Mouse (Mus musculus): ENCODE measurements around the gene Mtg1. TPM values are rescaled to one million over a fixed set of nuclear protein-coding genes. Genes with fewer than 3 reads are reported as not detected.

Mtg1 gene
- total RNA-seq (2021): 10 to 100 TPM; 27.0 to 30.2 TPM
- long read RNA-seq, transcript Mtg1-201 (11 exons, 1,595 nt): major isoform, 32 of 37 reads
- long read RNA-seq, partial matches to known transcripts: 0 of 37 reads
- long read RNA-seq, other reads (novel, unspliced or antisense): 5 of 37 reads

DNA sequence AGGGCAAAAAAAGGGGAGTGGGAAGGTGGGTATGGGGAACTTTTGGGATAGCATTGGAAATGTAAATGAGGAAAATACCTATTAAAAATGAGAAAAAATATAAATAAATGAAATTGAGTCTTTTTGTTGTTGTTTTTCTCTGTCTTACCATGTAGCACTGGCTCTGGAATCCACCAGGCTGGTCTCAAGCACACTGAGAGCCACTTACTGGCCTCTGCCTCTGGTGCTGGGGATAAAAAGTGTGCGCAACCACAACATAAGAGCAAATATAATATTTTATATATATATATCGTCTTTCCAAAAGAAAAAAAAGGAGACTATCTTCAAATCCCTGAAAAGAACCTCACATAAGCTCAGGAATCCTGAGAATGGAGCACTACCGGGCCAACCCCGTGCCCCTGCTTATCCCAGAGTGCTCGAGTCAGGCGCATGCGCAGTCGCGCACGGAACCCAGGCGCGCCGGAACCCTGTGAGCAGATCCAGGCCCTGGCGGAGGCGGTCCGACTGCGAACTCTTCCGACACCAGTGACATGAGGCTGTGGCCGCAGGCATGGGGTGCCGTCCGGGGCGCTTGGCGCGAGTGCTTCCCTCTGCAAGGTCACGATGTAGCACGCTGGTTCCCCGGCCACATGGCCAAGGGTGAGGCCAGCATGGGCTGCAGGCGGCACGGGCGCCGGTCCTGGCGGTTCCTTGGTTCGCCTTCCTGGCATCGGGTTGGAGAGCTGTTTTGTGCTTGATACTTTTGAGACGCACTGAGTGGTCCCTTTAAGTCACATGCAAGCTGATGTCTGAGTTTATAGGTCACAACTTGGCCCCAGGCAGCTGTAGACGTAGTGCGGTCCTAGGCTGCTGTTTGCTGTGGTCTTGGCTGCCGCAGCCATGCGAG, at the start of gene Mtg1:
Mtg1 (plus strand) TSS at position 430 of the 886 bp plus-strand sequence.
- DNase-seq (ENCODE audit: low spot score in 2 of 2): peak; percentile 98 to 99

DNA sequence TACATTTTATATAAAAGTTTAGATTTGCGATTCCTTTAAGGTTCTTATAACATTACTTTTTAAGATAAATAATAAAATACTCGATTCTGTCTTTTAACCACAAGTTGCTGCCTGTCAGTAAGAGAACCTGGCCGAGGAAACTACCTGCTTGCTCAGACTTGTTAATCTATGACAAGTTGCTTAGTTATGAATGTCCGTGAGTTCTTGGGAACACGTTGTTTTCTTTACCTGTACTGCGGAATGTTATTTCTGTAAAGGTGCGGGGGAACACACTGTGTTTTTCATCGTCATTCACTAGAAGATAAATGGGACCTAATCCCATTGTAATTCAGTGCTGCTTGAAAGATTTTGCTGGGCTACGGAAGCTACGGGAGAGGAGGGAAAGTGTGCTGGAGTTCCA, 46.8 kb upstream of the Mtg1 start:
- no peak for DNase-seq (ENCODE audit: low spot score in 2 of 2)

DNA sequence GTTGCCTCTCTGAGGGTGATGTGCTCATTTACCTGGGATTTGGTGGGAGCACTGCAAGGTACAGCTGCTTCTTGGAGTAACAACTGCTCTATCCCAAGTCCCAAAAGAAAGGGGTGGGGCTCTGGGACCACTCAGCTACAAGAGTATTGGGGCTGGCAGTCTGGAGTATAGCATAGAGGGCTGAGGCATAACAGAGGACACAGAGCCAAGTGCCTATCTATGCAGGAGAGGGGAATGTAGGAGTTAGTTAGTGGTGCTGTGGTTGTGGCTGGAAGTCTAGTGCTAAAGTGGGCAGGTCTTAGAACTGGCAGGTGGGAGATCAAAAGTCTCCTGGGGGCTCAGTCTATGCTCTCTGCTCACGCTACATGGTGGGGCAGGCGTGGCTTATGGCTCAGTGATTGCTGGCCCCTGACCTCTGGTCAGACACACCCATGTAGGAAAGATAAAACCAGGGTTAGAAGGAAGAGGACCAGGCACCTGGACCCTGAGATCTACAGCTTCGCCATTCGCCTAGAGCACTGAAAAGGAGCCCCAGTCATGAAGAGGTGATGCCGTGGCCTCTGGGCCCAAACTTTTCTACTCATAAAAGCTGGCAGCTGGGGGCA, 44.3 kb upstream of the Mtg1 start, which contains the start of gene Prap1:
Prap1 (plus strand) TSS at position 472 of the 605 bp plus-strand sequence.
- no peak for DNase-seq (ENCODE audit: low spot score in 2 of 2)

DNA sequence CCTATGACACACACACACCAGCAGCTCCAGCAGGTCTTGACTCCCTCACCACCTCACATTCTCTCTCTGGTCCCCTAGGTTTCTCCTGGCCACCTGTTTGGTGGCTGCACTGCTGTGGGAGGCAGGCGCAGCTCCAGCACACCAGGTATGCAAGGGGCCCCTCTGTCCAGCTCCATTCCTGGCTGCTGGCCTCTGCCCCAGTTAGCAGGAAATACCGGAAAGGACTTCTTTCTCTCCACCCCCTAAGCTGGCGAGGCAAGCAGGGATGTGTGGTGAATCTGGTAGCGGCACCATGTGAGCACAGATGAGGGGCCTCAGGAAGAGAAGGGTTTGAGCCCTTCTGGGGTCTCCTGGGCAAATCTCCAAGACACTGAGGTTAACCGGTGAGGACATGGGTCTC, 42.4 kb upstream of the Mtg1 start:
- no peak for DNase-seq (ENCODE audit: low spot score in 2 of 2)

DNA sequence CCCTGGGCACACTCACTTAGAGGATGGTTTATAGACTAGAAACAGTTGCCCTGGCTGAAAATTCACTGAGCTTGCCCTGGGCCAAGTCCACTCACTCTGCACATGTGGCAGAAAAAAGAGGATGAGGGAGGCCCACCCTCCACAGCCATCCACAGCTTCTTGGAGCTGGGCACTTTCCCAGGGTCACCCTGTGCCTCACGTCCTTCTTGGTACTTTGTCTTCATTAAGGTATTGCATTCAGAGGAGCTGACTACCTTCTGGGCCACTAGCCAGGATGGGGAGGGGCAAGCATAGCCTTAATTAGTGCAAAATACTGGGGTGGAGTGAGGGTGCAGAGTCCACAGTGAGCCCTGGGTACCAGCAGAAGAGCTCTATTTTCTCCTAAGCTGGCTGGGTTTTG, 41.8 kb upstream of the Mtg1 start:
- DNase-seq (ENCODE audit: low spot score in 2 of 2): no peak

DNA sequence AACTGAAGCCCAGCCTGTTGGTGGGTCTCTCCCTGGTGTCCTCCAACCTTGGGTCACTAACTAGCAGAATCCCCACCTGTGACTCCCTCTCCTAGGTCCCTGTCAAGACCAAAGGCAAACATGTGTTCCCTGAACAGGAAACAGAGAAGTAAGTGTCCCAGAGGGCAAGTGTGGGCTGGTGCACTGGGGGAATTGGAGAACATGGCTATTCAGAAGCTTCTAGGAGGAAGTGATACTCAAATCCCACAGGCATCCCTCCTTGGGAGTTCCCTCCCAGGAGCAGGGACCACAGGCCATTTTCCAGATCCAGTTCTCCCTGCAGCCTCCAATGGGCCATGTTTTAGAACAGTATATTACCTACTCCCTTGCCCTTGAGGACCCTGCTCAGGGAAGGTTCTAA, 41.3 kb upstream of the Mtg1 start:
- DNase-seq (ENCODE audit: low spot score in 2 of 2): no peak

DNA sequence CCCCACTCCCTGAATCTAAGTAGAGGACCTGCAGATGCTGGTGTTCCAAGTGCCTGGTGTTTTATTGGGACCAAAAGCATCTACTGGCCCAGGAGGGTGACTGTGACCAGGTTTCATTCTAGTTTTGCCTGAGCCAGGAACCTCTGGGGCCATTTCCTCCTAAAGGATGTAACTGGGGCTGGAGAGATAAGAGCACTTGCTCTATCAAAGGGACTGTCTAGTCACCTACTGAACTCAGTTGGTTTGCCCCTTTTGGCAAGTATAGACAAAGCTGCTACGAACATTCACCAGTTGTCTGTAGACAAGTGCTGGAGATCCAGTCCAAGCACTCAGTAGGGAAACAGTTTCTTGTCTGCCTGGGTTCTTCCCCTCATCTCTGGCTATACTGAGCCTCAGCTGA, 38.9 kb upstream of the Mtg1 start:
- DNase-seq (ENCODE audit: low spot score in 2 of 2): no peak

DNA sequence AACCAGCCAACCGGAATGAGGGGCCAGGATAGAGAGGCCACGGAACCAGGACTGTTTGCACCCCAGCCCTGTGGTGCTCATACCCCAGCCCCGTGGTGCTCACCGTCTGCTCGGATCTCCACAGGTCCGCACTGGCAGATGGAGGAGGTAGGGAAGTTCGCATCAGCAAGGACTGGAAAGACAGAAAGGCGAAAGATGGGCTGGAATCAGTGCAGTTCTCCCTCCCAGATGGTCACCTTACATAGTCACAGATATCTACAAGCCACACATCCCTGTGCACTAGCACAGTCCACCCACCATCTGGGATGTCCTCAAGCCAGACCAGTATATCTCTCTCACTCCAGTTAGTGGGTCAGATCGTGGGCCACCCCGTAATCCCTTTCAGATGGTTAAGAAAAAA, 35.9 kb upstream of the Mtg1 start:
- DNase-seq (ENCODE audit: low spot score in 2 of 2): no peak

DNA sequence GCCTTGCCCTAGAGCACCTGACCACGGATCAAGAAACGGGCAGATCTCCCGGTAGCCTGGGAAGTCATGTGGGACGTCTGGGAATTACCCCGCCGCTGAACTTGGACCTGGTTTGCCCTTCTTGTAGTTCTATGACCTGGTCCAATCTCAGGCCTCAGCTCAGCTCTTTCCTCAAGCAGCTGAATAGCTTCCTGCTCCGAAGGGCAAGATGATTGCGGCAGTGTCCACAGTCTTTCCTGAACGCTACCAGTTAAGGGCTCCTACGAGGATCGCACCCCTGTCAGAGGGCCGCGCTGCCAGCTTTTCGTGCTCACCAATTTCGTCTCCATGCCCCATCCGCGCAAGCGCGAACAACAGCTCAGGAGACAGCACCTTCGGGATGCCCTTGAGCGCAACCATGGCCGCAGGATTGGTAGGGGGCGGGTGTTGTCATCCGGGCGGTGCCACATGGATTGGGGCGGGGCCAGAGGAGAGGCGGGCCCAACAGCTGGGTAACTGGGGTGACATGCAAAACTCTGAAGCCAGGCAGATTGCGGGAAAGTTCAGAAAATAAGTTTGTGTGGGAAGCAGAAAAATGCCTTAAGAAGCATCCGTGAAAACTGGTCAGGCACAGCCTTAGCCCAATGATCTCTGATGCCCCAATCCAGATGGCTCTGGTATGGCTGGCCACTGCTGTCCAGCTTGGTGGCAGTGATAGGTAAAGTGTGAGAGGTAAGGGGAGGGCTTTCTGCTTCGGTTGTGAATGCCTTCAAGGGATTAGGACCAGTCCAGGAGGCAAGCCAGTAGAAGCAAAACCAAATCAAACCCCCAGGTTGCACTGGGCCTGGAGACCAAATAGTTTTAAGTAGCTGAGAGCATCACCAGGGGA, 35.1 kb upstream of the Mtg1 start, which contains the start of gene Fuom:
Fuom (minus strand) TSS at position 449 of the 868 bp plus-strand sequence.
- DNase-seq (ENCODE audit: low spot score in 2 of 2): peak; percentile 71 to 82

DNA sequence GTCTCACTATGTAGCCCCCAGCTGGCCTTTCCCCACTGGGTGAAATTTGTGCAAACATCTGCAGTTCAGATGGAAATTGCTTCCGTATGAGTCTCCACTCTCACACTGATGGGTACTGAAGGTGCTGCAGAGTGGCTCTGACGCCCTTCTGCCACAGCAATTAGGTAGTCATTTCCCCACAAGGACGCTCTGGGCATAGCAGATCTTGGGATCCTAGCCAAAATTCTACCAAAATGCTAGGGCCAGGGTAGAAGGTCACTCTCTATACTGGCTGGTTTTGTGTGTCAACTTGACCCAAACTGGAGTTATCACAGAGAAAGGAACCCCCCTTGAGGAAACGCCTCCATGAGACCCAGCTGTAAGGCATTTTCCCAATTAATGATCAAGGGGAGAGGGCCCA, 33.4 kb upstream of the Mtg1 start:
- no peak for DNase-seq (ENCODE audit: low spot score in 2 of 2)

DNA sequence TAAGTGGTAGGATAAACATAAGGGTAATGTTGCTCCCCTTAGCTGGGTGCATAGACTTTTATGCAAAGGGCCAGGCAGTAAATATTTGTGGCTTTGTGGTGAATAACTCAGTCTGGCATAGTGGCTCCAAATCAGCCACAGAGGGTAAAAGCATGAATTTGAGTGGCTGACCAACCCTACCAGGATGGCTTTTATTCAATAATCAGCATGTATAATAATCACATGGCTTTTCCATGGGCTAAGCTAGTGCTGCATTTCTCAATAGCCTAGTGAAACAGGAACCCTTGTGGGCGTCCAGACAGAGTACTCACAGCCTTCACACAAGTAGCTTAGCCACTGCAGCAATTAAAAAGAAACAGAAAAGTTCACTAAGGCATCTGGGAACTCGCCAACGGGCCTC, 25.4 kb upstream of the Mtg1 start:
- no peak for DNase-seq (ENCODE audit: low spot score in 2 of 2)

DNA sequence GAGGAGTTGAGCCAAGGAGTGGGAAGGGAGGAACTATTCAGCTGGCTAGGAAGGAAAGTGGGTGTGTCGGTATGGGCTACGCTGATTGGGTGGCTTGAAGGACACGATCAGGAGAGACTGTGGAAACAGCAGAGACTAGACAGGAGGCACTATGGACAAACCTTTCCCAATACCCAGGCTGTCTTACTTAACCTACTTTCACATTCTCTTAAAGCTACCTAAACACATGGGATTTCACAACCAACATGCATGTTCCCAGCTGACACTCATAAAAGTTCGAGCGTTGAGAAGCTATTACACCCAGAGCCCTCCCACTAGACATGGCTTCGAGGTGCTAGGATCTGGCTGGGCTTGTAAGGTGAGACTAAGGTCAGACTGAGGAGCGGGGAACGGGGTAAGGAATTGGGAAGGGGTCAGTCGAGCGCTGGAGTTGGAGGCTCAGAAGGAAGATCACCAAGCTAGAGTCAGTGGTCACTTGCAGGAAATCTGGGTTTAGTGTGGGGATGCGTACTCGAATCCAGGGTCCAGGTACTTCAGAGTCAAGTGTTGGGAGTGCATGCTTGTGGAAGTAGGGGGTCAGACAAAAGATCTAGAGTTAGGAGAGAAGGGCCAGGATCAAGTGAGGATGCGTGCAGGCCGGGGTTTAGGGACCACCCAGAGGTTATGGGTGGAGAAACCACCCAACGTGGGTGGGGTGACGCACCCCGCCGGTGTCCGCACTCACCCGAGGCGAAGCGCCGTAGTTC, 21.6 kb upstream of the Mtg1 start, which contains the start of gene Paox:
Paox (plus strand) TSS at position 217 of the 746 bp plus-strand sequence.
- peak; percentile 19 to 42 for DNase-seq (ENCODE audit: low spot score in 2 of 2)

DNA sequence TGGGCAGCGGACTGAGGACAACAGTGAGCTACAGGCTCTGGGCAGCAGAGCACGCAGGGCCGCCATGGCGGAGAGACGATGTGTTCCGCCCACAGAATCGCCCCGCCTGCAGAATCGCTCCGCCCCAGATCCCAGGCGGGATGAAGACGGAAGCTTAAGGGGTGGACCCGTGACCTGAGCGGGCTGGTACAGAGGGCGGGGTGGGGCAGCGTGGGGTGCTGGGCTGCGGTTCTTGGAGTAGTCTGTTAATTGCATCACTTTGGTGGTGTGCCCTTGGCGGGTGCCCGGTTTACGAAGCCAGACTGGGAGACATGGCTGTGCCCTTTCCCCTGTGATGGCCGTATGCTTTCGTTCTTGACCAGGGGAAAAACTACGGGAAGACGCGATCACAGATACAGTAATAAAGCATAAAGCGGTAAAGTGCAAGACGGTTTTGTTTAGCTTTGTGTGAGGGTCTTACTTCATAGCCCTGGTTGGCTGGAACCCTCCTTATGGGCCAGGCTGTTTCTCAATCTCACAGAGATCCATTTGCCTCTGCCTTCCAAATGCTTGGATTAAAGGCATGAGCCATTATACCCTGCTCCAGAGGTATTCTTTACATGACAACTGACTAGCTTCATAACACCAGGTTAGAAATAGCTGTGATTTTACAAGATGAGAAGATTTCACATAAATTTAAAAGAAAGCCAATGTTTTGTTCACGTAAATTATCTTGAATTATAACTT, 20.9 kb upstream of the Mtg1 start, which contains the start of gene Echs1:
Echs1 (minus strand) TSS at position 148 of the 726 bp plus-strand sequence.
- DNase-seq (ENCODE audit: low spot score in 2 of 2): peak; percentile 78 to 83

DNA sequence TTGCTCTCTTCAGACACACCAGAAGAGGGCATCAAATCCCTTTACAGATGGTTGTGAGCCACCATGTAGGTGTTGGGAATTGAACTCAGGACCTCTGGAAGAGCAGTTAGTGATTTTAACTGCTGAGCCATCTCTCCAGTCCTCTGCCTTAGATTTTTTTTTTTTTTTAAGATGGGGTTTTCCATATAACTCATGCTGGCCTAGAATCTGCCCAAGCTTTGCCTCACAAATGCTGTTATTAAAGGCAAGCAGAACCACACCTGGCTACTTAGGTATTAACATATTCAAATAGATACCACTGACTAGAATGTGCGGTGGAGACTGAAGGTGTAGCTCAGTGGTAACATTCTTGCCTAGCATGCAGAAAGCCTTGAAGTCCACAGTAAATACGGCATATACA, 16.9 kb upstream of the Mtg1 start:
- DNase-seq (ENCODE audit: low spot score in 2 of 2): no peak

DNA sequence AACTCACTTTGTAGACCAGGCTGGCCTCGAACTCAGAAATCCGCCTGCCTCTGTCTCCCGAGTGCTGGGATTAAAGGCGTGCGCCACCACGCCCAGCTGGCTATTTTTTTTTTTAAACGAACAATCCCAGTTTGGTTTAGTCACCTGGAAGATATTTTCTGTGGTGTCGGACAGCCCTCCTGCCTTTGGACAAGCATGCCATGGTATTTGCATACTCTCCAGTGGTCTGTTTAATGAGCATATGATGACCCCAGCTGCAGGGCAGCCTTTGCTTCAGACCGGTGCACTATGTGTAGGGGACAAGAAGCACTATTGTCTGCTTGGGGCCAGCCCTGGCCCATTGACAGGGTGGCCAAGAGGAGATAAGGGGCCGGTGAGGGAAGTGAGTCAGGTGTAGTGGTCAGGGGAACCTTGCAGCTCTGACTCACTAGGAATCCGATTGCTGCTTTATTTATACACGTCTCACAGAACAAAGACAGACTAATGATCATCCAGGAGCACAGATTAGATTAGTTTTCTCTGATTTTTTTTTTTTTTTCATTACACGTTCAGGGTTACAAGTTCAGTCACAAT, 15.9 kb upstream of the Mtg1 start:
- no peak for DNase-seq (ENCODE audit: low spot score in 2 of 2)

DNA sequence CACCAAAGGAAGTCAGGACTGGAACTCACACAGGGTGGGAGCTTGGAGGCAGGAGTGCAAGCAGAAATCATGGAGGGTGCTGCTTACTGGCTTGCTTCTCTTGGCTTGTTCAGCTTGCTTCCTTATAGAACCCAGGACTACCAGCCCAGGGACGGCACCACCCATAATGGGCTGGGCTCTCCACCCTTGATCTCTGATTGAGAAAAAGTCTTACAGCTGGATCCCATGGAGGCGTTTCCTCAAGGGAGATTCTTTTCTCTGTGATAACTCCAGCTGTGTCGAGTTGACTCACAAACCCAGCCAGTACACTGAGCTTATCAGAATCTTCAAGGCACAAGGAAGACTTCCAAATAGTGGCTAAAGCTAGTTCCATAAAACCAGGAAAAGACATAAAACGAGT, 14.6 kb upstream of the Mtg1 start:
- no peak for DNase-seq (ENCODE audit: low spot score in 2 of 2)

DNA sequence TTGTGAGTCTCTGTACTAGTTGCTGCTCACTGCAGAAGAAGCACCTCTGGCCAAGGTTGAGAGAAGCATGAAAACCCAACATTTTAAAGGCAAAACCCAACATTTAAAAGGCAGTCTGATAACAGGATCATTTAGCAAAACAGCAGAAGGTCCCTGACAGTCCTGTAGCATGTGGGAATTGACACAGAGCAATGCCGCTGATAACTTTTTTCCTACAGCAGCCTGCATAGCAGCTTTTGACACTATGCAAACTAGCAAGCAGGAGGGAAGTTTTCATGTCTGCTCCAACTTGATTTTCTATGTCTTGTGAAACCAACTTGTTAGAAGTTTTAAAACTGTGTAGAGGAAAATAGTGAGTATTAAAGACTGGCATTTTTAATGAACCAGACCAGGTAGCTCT, 13.0 kb upstream of the Mtg1 start:
- DNase-seq (ENCODE audit: low spot score in 2 of 2): no peak

DNA sequence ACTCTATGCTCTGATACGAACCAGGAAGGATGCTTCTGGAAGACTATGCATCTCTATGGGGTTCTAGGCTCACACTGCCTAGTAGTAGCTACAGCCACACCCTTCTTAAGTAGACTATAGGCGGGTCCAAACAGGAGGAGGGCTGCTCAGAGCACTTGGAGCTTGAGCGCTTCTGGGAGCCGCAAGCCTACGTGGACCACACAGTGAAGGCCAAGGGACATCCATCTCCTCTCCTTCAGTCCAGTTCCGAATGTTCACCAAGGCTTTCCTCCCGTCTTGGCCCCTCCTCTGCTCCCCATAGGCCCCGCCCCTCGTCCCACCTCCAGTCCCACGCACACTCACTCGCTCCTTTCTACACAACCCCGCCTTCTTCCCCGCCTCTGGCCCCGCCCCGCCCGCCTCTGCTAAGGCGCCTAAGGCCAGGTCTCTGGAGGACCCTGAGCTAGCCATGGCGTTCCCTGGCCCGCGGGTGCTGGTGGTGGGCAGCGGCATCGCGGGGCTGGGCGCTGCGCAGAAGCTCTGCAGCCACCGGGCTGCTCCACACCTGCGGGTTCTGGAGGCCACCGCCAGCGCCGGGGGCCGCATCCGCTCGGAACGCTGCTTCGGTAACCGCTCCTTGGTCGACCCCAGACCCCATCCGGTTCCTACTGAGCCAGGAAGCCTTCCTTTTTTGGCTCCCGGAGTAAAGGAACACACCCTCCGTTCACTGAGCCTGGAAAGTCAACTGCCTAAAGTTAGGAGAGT, 11.9 kb upstream of the Mtg1 start:
- peak; percentile 81 to 88 for DNase-seq (ENCODE audit: low spot score in 2 of 2)

DNA sequence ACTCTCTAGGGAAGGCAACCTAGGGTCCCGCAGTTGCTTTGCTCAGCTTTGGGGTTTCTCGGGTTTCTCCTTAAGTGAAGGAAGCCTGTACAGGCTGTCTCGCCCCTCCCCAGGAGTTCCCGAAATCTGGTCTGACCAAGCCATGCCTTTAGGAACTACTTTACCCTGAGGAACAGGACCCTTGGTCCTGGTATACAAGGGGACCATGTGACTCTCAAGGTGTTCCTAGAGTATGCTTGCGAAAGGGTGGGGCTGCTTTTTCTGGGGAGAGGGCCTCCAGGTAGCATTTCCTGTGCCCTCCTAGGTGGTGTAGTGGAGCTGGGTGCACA, 11.4 kb upstream of the Mtg1 start:
- no peak for DNase-seq (ENCODE audit: low spot score in 2 of 2)

Data from layer of hippocampus, postnatal 10 days (tissue).